Mouse (Mus musculus) ES-Bruce4 (cell line): ENCODE results near the gene Ric3.

ENCODE experiments used
- EP300 ChIP-seq: IDR thresholded peaks from 2 replicates; pipeline ENCODE4 v1.6.1; 2011; ENCODE audit warnings: low read depth, low read length; ENCODE audit not compliant: insufficient read depth
- POLR2A ChIP-seq: IDR thresholded peaks from one replicate; pipeline ENCODE4 v1.8.1; 2011; ENCODE audit warnings: low read length; ENCODE audit not compliant: insufficient read depth

- TF ChIP-seq POLR2A (no peak), EP300 (no peak)
Measured at GRCm38 (mm10) chr7:109031331-109031730, 51.8 kb downstream of the Ric3 start.
